21 mouse cellular contexts compared by ENCODE assay signal in genomic region chr1:72308919-72309318, GRCm38 (mm10). TPM values are rescaled to one million over a fixed set of nuclear protein-coding genes. Genes with fewer than 3 reads are reported as not detected.
A peak's percentile ranks its signal among the peaks of the same experiment; 100 is the strongest.
DNase-seq lines count a peak whose midpoint lies in the region; ATAC-seq and TF ChIP-seq lines count a peak whose summit lies in the region.
"Had no signal": no experiment of that assay in that cellular context is flagged by ENCODE, and none has a peak within 500 bp of the region (broad histone marks: within the 10 kb centered on the region; RNA-seq: fewer than 3 reads in every experiment).

No protein-coding gene starts in this region.

- ATAC-seq in kidney, embryonic 15.5 days (replicated peaks; ENCODE audit: low FRiP score), result no peak
- no peak for ATAC-seq in embryonic facial prominence, embryonic 13.5 days (ENCODE audit: insufficient number of reproducible peaks, insufficient read depth, low FRiP score, low TSS enrichment, low read depth)
- ATAC-seq: forebrain, embryonic 15.5 days; intestine, embryonic 15.5 days had no signal

- no peak for TF ChIP-seq POLR2A in myocyte (IDR thresholded peaks at IDR 0.05; ENCODE audit: insufficient read length, low read depth)
- TF ChIP-seq POLR2A in cerebellum, adult 2 months (IDR thresholded peaks at IDR 0.05; ENCODE audit: borderline replicate concordance, insufficient read depth, low read length), result no peak

- TF ChIP-seq CTCF in cerebellum, adult 2 months (IDR thresholded peaks at IDR 0.05; ENCODE audit: borderline replicate concordance, insufficient read depth, low read depth, low read length), result no peak

- WGBS in kidney, embryonic 15.5 days, result 39% methylated on average over 4 of the region's 4 CpGs
- 53% methylated on average over 4 of the region's 4 CpGs for WGBS in embryonic facial prominence, embryonic 13.5 days
- 45% methylated on average over 4 of the region's 4 CpGs for WGBS in cerebellum, adult 2 months

- H3K79me2 ChIP-seq in myocyte (ENCODE audit: control insufficient read depth, insufficient read depth), result peaks cover 7% of the 10 kb centered on the region

- H3K9ac ChIP-seq in kidney, embryonic 15.5 days, result no peak overlapping the region
- H3K9ac ChIP-seq in ES-E14 (ENCODE audit: insufficient read depth, low read depth, low read length, poor library complexity, severe bottlenecking), result no peak overlapping the region
- no peak overlapping the region for H3K9ac ChIP-seq in embryonic facial prominence, embryonic 13.5 days
- H3K9ac ChIP-seq: intestine, embryonic 15.5 days; lung, embryonic 14.5 days had no signal

- peaks cover 13% of the 10 kb centered on the region; the same call in 1 of the 2 replicates for H3K4me1 ChIP-seq in kidney, embryonic 15.5 days
- peaks cover 2 to 10% of the 10 kb centered on the region in 2 experiments; a peak in 2 of 4 replicates for H3K4me1 ChIP-seq in ES-E14 (ENCODE audit: control insufficient read depth in 2 of 2, insufficient read depth in 2 of 2, low read length in 2 of 2, poor library complexity in 1 of 2)
- peaks cover 22% of the 10 kb centered on the region for H3K4me1 ChIP-seq in embryonic facial prominence, embryonic 13.5 days
- no peaks in the 10 kb centered on the region for H3K4me1 ChIP-seq in cerebellum, adult 2 months (ENCODE audit: control insufficient read depth, insufficient read depth, low read length)
- H3K4me1 ChIP-seq: heart, embryonic 10.5 days; intestine, embryonic 15.5 days had no signal

- H3K4me3 ChIP-seq in kidney, embryonic 15.5 days (replicated peaks), result no peak overlapping the region
- H3K4me3 ChIP-seq in ES-E14 (ENCODE audit: insufficient read depth in 1 of 2, low read depth in 1 of 2, low read length in 2 of 2, poor library complexity in 1 of 2, severe bottlenecking in 1 of 2) (no peak overlapping the region), myocyte (no peak overlapping the region)
- no peak overlapping the region for H3K4me3 ChIP-seq in embryonic facial prominence, embryonic 13.5 days
- H3K4me3 ChIP-seq in cerebellum, adult 2 months (replicated peaks; ENCODE audit: insufficient read depth, low read depth, low read length), result no peak overlapping the region
- H3K4me3 ChIP-seq: heart, embryonic 10.5 days; intestine, embryonic 15.5 days had no signal

- no peak overlapping the region; the same call in 1 of the 2 replicates for H3K4me2 ChIP-seq in kidney, embryonic 15.5 days
- 0 out of 2 replicates have a peak overlapping the region, but pooled peaks have one; percentile 7 for H3K4me2 ChIP-seq in embryonic facial prominence, embryonic 13.5 days
- peak overlapping the region; percentile 68 for H3K4me2 ChIP-seq in myocyte (ENCODE audit: low read depth)

- no peak overlapping the region for H3ac ChIP-seq in myocyte (ENCODE audit: control insufficient read depth, insufficient read length)

- H3K27me3 ChIP-seq in kidney, embryonic 15.5 days, result no peaks in the 10 kb centered on the region
- H3K27me3 ChIP-seq in embryonic facial prominence, embryonic 13.5 days, result no peaks in the 10 kb centered on the region
- H3K27me3 ChIP-seq in myocyte (ENCODE audit: control insufficient read depth, insufficient read depth, insufficient read length), result no peaks in the 10 kb centered on the region
- H3K27me3 ChIP-seq in cerebellum, adult 2 months (ENCODE audit: control insufficient read depth, insufficient read depth, low read length), result no peaks in the 10 kb centered on the region
- H3K27me3 ChIP-seq: forebrain, embryonic 15.5 days; intestine, embryonic 15.5 days had no signal

- H3K36me3 ChIP-seq in kidney, embryonic 15.5 days, result peaks cover 22% of the 10 kb centered on the region
- peaks cover 4% of the 10 kb centered on the region; the same call in 1 of the 2 replicates for H3K36me3 ChIP-seq in ES-E14 (ENCODE audit: control insufficient read depth, insufficient read depth, low read length, poor library complexity, severe bottlenecking)
- H3K36me3 ChIP-seq in embryonic facial prominence, embryonic 13.5 days, result peaks cover 17% of the 10 kb centered on the region
- H3K36me3 ChIP-seq in myocyte (ENCODE audit: control insufficient read depth, insufficient read depth), result peaks cover 17% of the 10 kb centered on the region
- H3K36me3 ChIP-seq: forebrain, embryonic 15.5 days; intestine, embryonic 15.5 days had no signal

- no peaks in the 10 kb centered on the region for H3K9me3 ChIP-seq in kidney, embryonic 15.5 days (replicated peaks)
- no peaks in the 10 kb centered on the region for H3K9me3 ChIP-seq in ES-E14 (ENCODE audit: control insufficient read depth, insufficient read depth, low read depth, low read length)
- no peaks in the 10 kb centered on the region for H3K9me3 ChIP-seq in embryonic facial prominence, embryonic 13.5 days
- H3K9me3 ChIP-seq: forebrain, embryonic 15.5 days; heart, embryonic 10.5 days; intestine, embryonic 15.5 days had no signal

- in situ Hi-C loops in ES-E14 (cut with MboI; ENCODE audit: low sequenced_read_pairs in 2 of 2, unreplicated experiment in 2 of 2), result no loop called here

- no peak for DNase-seq in kidney, postnatal 14 days
- no peak for DNase-seq in ES-E14 (ENCODE audit: low read depth, low spot score)
- no peak for DNase-seq in layer of hippocampus, postnatal 10 days (ENCODE audit: low spot score in 2 of 2)
- no peak for DNase-seq in T-cell, adult 2 months (ENCODE audit: low spot score)
- no peak for DNase-seq in cerebellum, adult 2 months
- DNase-seq: adrenal gland, adult 8-10 months; B cell, adult 2 months; cerebellum, postnatal 10 days; heart, postnatal 10 days; kidney, adult 9 months; kidney, postnatal 4 days; layer of hippocampus, adult 9-11 months; lung, embryonic 14.5 days; lung, postnatal 36 days had no signal

- peak overlapping the region; percentile 19; the same call in 1 of the 2 replicates for H3K27ac ChIP-seq in kidney, embryonic 15.5 days
- H3K27ac ChIP-seq in ES-E14 (ENCODE audit: insufficient read depth, low read depth, low read length, poor library complexity, severe bottlenecking), result no peak overlapping the region; the same call in 1 of the 2 replicates
- H3K27ac ChIP-seq in embryonic facial prominence, embryonic 13.5 days, result peak overlapping the region; percentile 62; the same call in 1 of the 2 replicates
- no peak overlapping the region for H3K27ac ChIP-seq in cerebellum, adult 2 months (ENCODE audit: insufficient read depth, low read length)
- H3K27ac ChIP-seq: forebrain, embryonic 15.5 days; heart, embryonic 10.5 days; hindbrain, embryonic 14.5 days; intestine, embryonic 15.5 days had no signal

TF ChIP-seq in ES-E14, 5 proteins besides CTCF, POLR2A, EP300 and RAD21:
- TF ChIP-seq MAFK (IDR thresholded peaks at IDR 0.05; ENCODE audit: insufficient read depth, low read depth, low read length) (peak; percentile 68), HCFC1 (IDR thresholded peaks at IDR 0.05; ENCODE audit: borderline replicate concordance, insufficient read depth, low read length) (no peak)
TF ChIP-seq in ES-E14: peak in this region for 1.

TF ChIP-seq in myocyte, 11 proteins besides CTCF, POLR2A, EP300 and RAD21:
- no peak for TF ChIP-seq CEBPB (IDR thresholded peaks at IDR 0.05; ENCODE audit: insufficient read depth, poor library complexity, severe bottlenecking)
- no peak for TF ChIP-seq MAX (IDR thresholded peaks at IDR 0.05; ENCODE audit: low read depth)
- no peak for TF ChIP-seq SRF (IDR thresholded peaks at IDR 0.05; ENCODE audit: control insufficient read depth, insufficient read length, low read depth)
TF ChIP-seq in myocyte: peak in this region for 0.

RNA-seq across cellular contexts. Expression of gene Xrcc5, which starts 1.7 kb away (rescaled TPM):
- 54.5 and 59.4 TPM in 2 replicates for polyA plus RNA-seq in kidney, embryonic 15.5 days (2015; fragmentation: Nextera tagmentation; extraction: Ambion mirVana)
- 69.0 and 72.0 TPM in 2 replicates for total RNA-seq in ES-E14 (2012; rRNA removed)
- 46.9 and 49.8 TPM in 2 replicates for polyA plus RNA-seq in embryonic facial prominence, embryonic 13.5 days (2015; fragmentation: Nextera tagmentation; extraction: Ambion mirVana)
- polyA plus RNA-seq in myocyte (2012; fragmentation: generic; extraction: Trizol), result 23.5 TPM
- 10 to 100 TPM; 10.5 to 13.9 TPM for total RNA-seq in layer of hippocampus, postnatal 10 days (2021)
- 13.3 TPM in 2 replicates for polyA plus RNA-seq in cerebellum, adult 2 months (2012; rRNA removed)

RNA-seq across cellular contexts. Expression of gene Tmem169, which starts 24.8 kb away (rescaled TPM):
- 4.8 and 5.0 TPM in 2 replicates for polyA plus RNA-seq in kidney, embryonic 15.5 days (2015; fragmentation: Nextera tagmentation; extraction: Ambion mirVana)
- total RNA-seq in ES-E14 (2012; rRNA removed), result 0.32 and 0.36 TPM in 2 replicates
- 3.5 and 4.8 TPM in 2 replicates for polyA plus RNA-seq in embryonic facial prominence, embryonic 13.5 days (2015; fragmentation: Nextera tagmentation; extraction: Ambion mirVana)
- polyA plus RNA-seq in myocyte (2012; fragmentation: generic; extraction: Trizol), result 0.41 TPM
- total RNA-seq in layer of hippocampus, postnatal 10 days (2021), result 10 to 100 TPM; 35.5 to 41.4 TPM
- polyA plus RNA-seq in cerebellum, adult 2 months (2012; rRNA removed), result 16.4 and 18.3 TPM in 2 replicates

RNA-seq across cellular contexts. Expression of gene Pecr, which starts 24.8 kb away (rescaled TPM):
- polyA plus RNA-seq in kidney, embryonic 15.5 days (2015; fragmentation: Nextera tagmentation; extraction: Ambion mirVana), result 53.8 and 54.9 TPM in 2 replicates
- 14.3 and 16.8 TPM in 2 replicates for total RNA-seq in ES-E14 (2012; rRNA removed)
- 36.2 and 43.1 TPM in 2 replicates for polyA plus RNA-seq in embryonic facial prominence, embryonic 13.5 days (2015; fragmentation: Nextera tagmentation; extraction: Ambion mirVana)
- polyA plus RNA-seq in myocyte (2012; fragmentation: generic; extraction: Trizol), result 13.7 TPM
- total RNA-seq in layer of hippocampus, postnatal 10 days (2021), result 1 to 10 TPM; 4.8 to 6.4 TPM
- polyA plus RNA-seq in cerebellum, adult 2 months (2012; rRNA removed), result 6.2 and 6.8 TPM in 2 replicates

Comparison
In these comparisons a context has a peak if more than half of its experiments do, and no peak if none do; other contexts are left out.
1. H3K27ac ChIP-seq: peak in kidney, embryonic 15.5 days (single experiment) and embryonic facial prominence, embryonic 13.5 days (single experiment); none in ES-E14 (single experiment) and cerebellum, adult 2 months (single experiment).